8 mouse cellular contexts compared by ENCODE assay signal in genomic region chr5:145234636-145235035, GRCm38 (mm10). TPM values are rescaled to one million over a fixed set of nuclear protein-coding genes. Genes with fewer than 3 reads are reported as not detected.
DNase-seq lines count a peak whose midpoint lies in the region; ATAC-seq and TF ChIP-seq lines count a peak whose summit lies in the region.

No protein-coding gene starts in this region.

- H3K27ac ChIP-seq in heart, postnatal 0 days (ENCODE audit: low read depth) = no peak overlapping the region
- H3K27ac ChIP-seq in spleen, adult 2 months (ENCODE audit: insufficient read depth, low read length) = no peak overlapping the region
- H3K27ac ChIP-seq in embryonic facial prominence, embryonic 11.5 days (replicated peaks; ENCODE audit: low read depth, low read length) = no peak overlapping the region

- peaks cover 57% of the 10 kb centered on the region for H3K36me3 ChIP-seq in heart, postnatal 0 days (replicated peaks; ENCODE audit: control insufficient read depth, insufficient read depth, low read length)
- peaks cover 29% of the 10 kb centered on the region for H3K36me3 ChIP-seq in spleen, adult 2 months (ENCODE audit: control insufficient read depth, insufficient read depth, low read length)
- no peaks in the 10 kb centered on the region; the same call in none of the 2 replicates for H3K36me3 ChIP-seq in embryonic facial prominence, embryonic 11.5 days (replicated peaks; ENCODE audit: control insufficient read depth, insufficient read depth, low read depth, low read length)

- H3K9ac ChIP-seq in heart, postnatal 0 days (replicated peaks; ENCODE audit: low read depth, low read length) = no peak overlapping the region
- H3K9ac ChIP-seq in embryonic facial prominence, embryonic 11.5 days (replicated peaks; ENCODE audit: low read length) = no peak overlapping the region

- no peak for TF ChIP-seq EP300 in heart, postnatal 0 days (IDR thresholded peaks at IDR 0.05; ENCODE audit: low read depth)

- H3K9me3 ChIP-seq in heart, postnatal 0 days (replicated peaks; ENCODE audit: control insufficient read depth, low read length) = no peaks in the 10 kb centered on the region
- H3K9me3 ChIP-seq in embryonic facial prominence, embryonic 11.5 days (replicated peaks; ENCODE audit: control insufficient read depth, low read length) = no peaks in the 10 kb centered on the region

- H3K27me3 ChIP-seq in heart, postnatal 0 days (ENCODE audit: control insufficient read depth, insufficient read depth, low read length) = no peaks in the 10 kb centered on the region
- H3K27me3 ChIP-seq in spleen, adult 2 months (ENCODE audit: control insufficient read depth, insufficient read depth, low read length) = no peaks in the 10 kb centered on the region
- no peaks in the 10 kb centered on the region for H3K27me3 ChIP-seq in embryonic facial prominence, embryonic 11.5 days (ENCODE audit: control insufficient read depth, insufficient read depth, low read length)

- TF ChIP-seq POLR2A in spleen, adult 2 months (IDR thresholded peaks at IDR 0.05; ENCODE audit: low read depth, low read length) = no peak

- intact Hi-C loops in heart, postnatal 25 days (cut with DNase I) = loop anchor here (5.0 kb wide), 2 partner anchors 42 to 48 kb away; partner anchors contain the start of genes Atp5j2 and Zscan25

- TF ChIP-seq CTCF in heart, postnatal 0 days (IDR thresholded peaks at IDR 0.05; ENCODE audit: low read depth) = peak; percentile 51
- peak; percentile 14; the same call in 1 of the 2 replicates for TF ChIP-seq CTCF in spleen, adult 2 months (IDR thresholded peaks at IDR 0.05; ENCODE audit: extremely low read depth, insufficient read depth, insufficient read length, insufficient replicate concordance)

- H3K4me1 ChIP-seq in heart, postnatal 0 days (ENCODE audit: control insufficient read depth, insufficient read depth) = peaks cover 15% of the 10 kb centered on the region
- H3K4me1 ChIP-seq in spleen, adult 2 months (ENCODE audit: control insufficient read depth, insufficient read depth, insufficient read length) = no peaks in the 10 kb centered on the region; the same call in 1 of the 2 replicates
- H3K4me1 ChIP-seq in embryonic facial prominence, embryonic 11.5 days (ENCODE audit: control insufficient read depth, insufficient read depth, low read length) = no peaks in the 10 kb centered on the region

- no peak overlapping the region for H3K4me3 ChIP-seq in heart, postnatal 0 days (ENCODE audit: low read depth, low read length)
- H3K4me3 ChIP-seq in spleen, adult 2 months (ENCODE audit: extremely low read depth, insufficient read depth, insufficient read length) = no peak overlapping the region
- H3K4me3 ChIP-seq in embryonic facial prominence, embryonic 11.5 days (ENCODE audit: low read depth, low read length) = no peak overlapping the region

- no peak for ATAC-seq in heart, postnatal 0 days (ENCODE audit: insufficient read depth, low read depth)
- ATAC-seq in embryonic facial prominence, embryonic 11.5 days (replicated peaks; ENCODE audit: insufficient number of reproducible peaks, low FRiP score, low TSS enrichment, low read depth) = no peak

- no peak for DNase-seq in heart, postnatal 0 days (ENCODE audit: low spot score)
- DNase-seq in heart, postnatal 25 days (ENCODE audit: low spot score) = no peak
- peak; percentile 22 to 26 for DNase-seq in spleen, adult 2 months (ENCODE audit: low read depth in 1 of 2, low spot score in 2 of 2)
- DNase-seq in spleen, adult 12 weeks (ENCODE audit: low spot score) = no peak
- DNase-seq in embryonic facial prominence, embryonic 11.5 days (ENCODE audit: low spot score) = peak; percentile 29
- peak; percentile 46 for DNase-seq in retina, postnatal 1 day
- no peak for DNase-seq in layer of hippocampus, postnatal 36 days
- DNase-seq in adrenal gland, postnatal 25 days = no peak

- H3K4me2 ChIP-seq in heart, postnatal 0 days (ENCODE audit: low read depth, low read length) = no peak overlapping the region
- H3K4me2 ChIP-seq in embryonic facial prominence, embryonic 11.5 days (ENCODE audit: low read depth, low read length) = no peak overlapping the region

RNA-seq across cellular contexts. Expression of gene Zfp655, which starts 3.1 kb away (rescaled TPM):
- 31.4 and 51.2 TPM in 2 replicates for total RNA-seq in heart, postnatal 0 days (2014; rRNA removed; ENCODE audit: low replicate concordance)
- polyA plus RNA-seq in heart, postnatal 0 days (2015; fragmentation: Nextera tagmentation; extraction: Ambion mirVana) = 29.2 and 33.4 TPM in 2 replicates
- total RNA-seq in heart, postnatal 25 days (2021) = 10 to 100 TPM; 26.1 to 28.0 TPM
- polyA plus RNA-seq in spleen, adult 2 months (2012; rRNA removed) = 7.6 and 10.2 TPM in 2 replicates
- 41.5 and 45.0 TPM in 2 replicates for polyA plus RNA-seq in embryonic facial prominence, embryonic 11.5 days (2014; fragmentation: Nextera tagmentation; extraction: Ambion mirVana)
- total RNA-seq in layer of hippocampus, postnatal 36 days (2021) = 10 to 100 TPM; 24.4 to 27.4 TPM
- total RNA-seq in adrenal gland, postnatal 25 days (2021) = 59.8 and 67.4 TPM in 2 replicates

RNA-seq across cellular contexts. Expression of gene Zkscan5, which starts 30.3 kb away (rescaled TPM):
- 17.0 and 19.2 TPM in 2 replicates for total RNA-seq in heart, postnatal 0 days (2014; rRNA removed; ENCODE audit: low replicate concordance)
- polyA plus RNA-seq in heart, postnatal 0 days (2015; fragmentation: Nextera tagmentation; extraction: Ambion mirVana) = 7.8 and 8.6 TPM in 2 replicates
- total RNA-seq in heart, postnatal 25 days (2021) = 10 to 100 TPM in 1 of 2 experiments, 1 to 10 TPM in 1; 9.4 to 11.0 TPM
- 2.6 and 2.8 TPM in 2 replicates for polyA plus RNA-seq in spleen, adult 2 months (2012; rRNA removed)
- polyA plus RNA-seq in embryonic facial prominence, embryonic 11.5 days (2014; fragmentation: Nextera tagmentation; extraction: Ambion mirVana) = 20.4 and 21.0 TPM in 2 replicates
- total RNA-seq in layer of hippocampus, postnatal 36 days (2021) = 10 to 100 TPM; 10.8 to 11.4 TPM
- 11.1 and 12.9 TPM in 2 replicates for total RNA-seq in adrenal gland, postnatal 25 days (2021)

RNA-seq across cellular contexts. Expression of gene Zkscan14, which starts 33.0 kb away (rescaled TPM):
- total RNA-seq in heart, postnatal 0 days (2014; rRNA removed; ENCODE audit: low replicate concordance) = 9.8 and 13.8 TPM in 2 replicates
- 6.3 and 7.9 TPM in 2 replicates for polyA plus RNA-seq in heart, postnatal 0 days (2015; fragmentation: Nextera tagmentation; extraction: Ambion mirVana)
- total RNA-seq in heart, postnatal 25 days (2021) = 1 to 10 TPM; 6.2 to 7.2 TPM
- polyA plus RNA-seq in spleen, adult 2 months (2012; rRNA removed) = 3.4 and 3.7 TPM in 2 replicates
- 8.5 and 10.2 TPM in 2 replicates for polyA plus RNA-seq in embryonic facial prominence, embryonic 11.5 days (2014; fragmentation: Nextera tagmentation; extraction: Ambion mirVana)
- 10 to 100 TPM; 11.0 to 11.5 TPM for total RNA-seq in layer of hippocampus, postnatal 36 days (2021)
- total RNA-seq in adrenal gland, postnatal 25 days (2021) = 9.3 and 13.3 TPM in 2 replicates

RNA-seq across cellular contexts. Expression of gene Atp5j2, which starts 42.8 kb away (rescaled TPM):
- 517 and 525 TPM in 2 replicates for total RNA-seq in heart, postnatal 0 days (2014; rRNA removed; ENCODE audit: low replicate concordance)
- 1,976 and 2,009 TPM in 2 replicates for polyA plus RNA-seq in heart, postnatal 0 days (2015; fragmentation: Nextera tagmentation; extraction: Ambion mirVana)
- 1,000 to 10,000 TPM; 1,052 to 1,137 TPM for total RNA-seq in heart, postnatal 25 days (2021)
- polyA plus RNA-seq in spleen, adult 2 months (2012; rRNA removed) = 48.4 and 49.7 TPM in 2 replicates
- 493 and 500 TPM in 2 replicates for polyA plus RNA-seq in embryonic facial prominence, embryonic 11.5 days (2014; fragmentation: Nextera tagmentation; extraction: Ambion mirVana)
- total RNA-seq in layer of hippocampus, postnatal 36 days (2021) = 100 to 1,000 TPM; 262 to 270 TPM
- total RNA-seq in adrenal gland, postnatal 25 days (2021) = 437 and 448 TPM in 2 replicates

RNA-seq across cellular contexts. Expression of gene Zscan25, which starts 45.7 kb away (rescaled TPM):
- total RNA-seq in heart, postnatal 0 days (2014; rRNA removed; ENCODE audit: low replicate concordance) = 9.9 and 17.1 TPM in 2 replicates
- 0.19 and 0.27 TPM in 2 replicates for polyA plus RNA-seq in heart, postnatal 0 days (2015; fragmentation: Nextera tagmentation; extraction: Ambion mirVana)
- total RNA-seq in heart, postnatal 25 days (2021) = 10 to 100 TPM; 10.6 to 13.0 TPM
- polyA plus RNA-seq in spleen, adult 2 months (2012; rRNA removed) = 15.8 and 20.3 TPM in 2 replicates
- 0.42 and 0.70 TPM in 2 replicates for polyA plus RNA-seq in embryonic facial prominence, embryonic 11.5 days (2014; fragmentation: Nextera tagmentation; extraction: Ambion mirVana)
- total RNA-seq in layer of hippocampus, postnatal 36 days (2021) = 10 to 100 TPM; 17.2 to 19.5 TPM
- 18.0 and 19.2 TPM in 2 replicates for total RNA-seq in adrenal gland, postnatal 25 days (2021)

Comparison
In these comparisons a context has a peak if more than half of its experiments do, and no peak if none do; other contexts are left out.
1. DNase-seq: peak in spleen, adult 2 months (2 of 2), embryonic facial prominence, embryonic 11.5 days (single experiment) and retina, postnatal 1 day (single experiment); none in heart, postnatal 0 days (single experiment), heart, postnatal 25 days (single experiment), spleen, adult 12 weeks (single experiment), layer of hippocampus, postnatal 36 days (0 of 2) and adrenal gland, postnatal 25 days (single experiment).